Mouse (Mus musculus): ENCODE measurements around the gene Tbc1d8. TPM values are rescaled to one million over a fixed set of nuclear protein-coding genes. Genes with fewer than 3 reads are reported as not detected.

The Tbc1d8 gene
- polyA plus RNA-seq, 1 experiment: 21.8 TPM

DNA sequence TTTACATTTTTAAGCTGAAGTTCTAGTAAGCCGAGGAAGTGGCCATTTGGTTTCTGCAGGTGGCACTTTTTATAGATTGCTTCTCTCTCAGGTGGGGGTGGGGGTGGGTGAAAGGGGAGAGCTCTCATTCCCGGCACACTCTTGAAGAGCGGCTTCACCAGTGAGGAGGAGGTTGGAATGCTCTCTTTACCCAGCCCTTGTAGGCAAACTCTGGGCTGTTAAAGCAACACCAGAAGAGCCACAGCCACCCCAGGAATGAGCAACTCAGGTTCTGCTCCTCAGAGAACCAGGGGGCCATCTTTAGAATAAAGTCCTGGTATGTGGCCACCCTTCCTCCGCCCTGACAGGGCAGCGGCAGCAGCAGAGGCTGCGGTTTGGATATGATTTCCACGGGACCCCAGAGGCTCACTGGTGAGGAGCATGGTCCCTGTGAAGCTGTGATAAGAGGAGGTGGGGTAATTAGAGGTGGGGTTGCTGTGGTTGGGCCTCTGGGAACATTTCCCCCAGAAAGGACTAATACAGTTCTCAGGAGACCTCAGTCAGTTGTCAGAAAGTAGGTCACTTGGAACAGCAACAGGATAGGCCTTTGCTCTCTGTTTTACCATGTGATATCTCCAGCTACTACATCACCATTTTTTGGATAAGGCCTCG, 85.2 kb downstream of the Tbc1d8 start:
- no peak for TF ChIP-seq POLR2A (IDR thresholded peaks at IDR 0.05; ENCODE audit: low read depth, low read length)
- TF ChIP-seq CTCF (IDR thresholded peaks at IDR 0.05; ENCODE audit: extremely low read depth, insufficient read depth, insufficient read length, insufficient replicate concordance): no peak
- H3K27ac ChIP-seq (ENCODE audit: insufficient read depth, low read length): no peak overlapping the region
- no peak overlapping the region for H3K4me3 ChIP-seq (ENCODE audit: extremely low read depth, insufficient read depth, insufficient read length)
- 71% methylated on average over 8 of the region's 8 CpGs for WGBS
- no peak for DNase-seq (ENCODE audit: low read depth in 1 of 2, low spot score in 2 of 2)
- H3K4me1 ChIP-seq (ENCODE audit: control insufficient read depth, insufficient read depth, insufficient read length): no peaks in the 10 kb centered on the region
- H3K36me3 ChIP-seq (ENCODE audit: control insufficient read depth, insufficient read depth, low read length): no peaks in the 10 kb centered on the region
- H3K27me3 ChIP-seq (ENCODE audit: control insufficient read depth, insufficient read depth, low read length): no peaks in the 10 kb centered on the region

DNA sequence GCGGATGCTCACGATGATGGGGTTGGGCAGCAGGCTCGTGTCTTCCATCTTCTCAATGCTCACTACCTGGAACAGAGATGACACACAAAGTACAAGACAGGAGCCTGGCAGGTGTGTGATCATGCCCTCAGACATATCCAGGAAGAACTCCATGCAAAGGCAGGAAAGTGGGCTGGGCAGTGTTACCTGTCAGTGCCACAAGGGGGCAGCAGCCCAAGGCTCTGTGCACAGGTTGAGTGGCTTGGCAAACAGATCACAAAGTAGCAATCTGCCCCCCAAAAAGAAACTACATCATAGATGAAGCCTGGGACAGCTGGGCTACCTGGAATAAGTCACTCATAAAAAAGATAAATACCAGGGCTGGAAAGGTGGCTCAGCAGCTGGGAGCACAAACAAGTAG, 86.4 kb downstream of the Tbc1d8 start:
- no peaks in the 10 kb centered on the region for H3K36me3 ChIP-seq (ENCODE audit: control insufficient read depth, insufficient read depth, low read length)
- 79% methylated on average over 3 of the region's 3 CpGs for WGBS
- H3K4me3 ChIP-seq (ENCODE audit: extremely low read depth, insufficient read depth, insufficient read length): no peak overlapping the region
- no peak overlapping the region for H3K27ac ChIP-seq (ENCODE audit: insufficient read depth, low read length)
- H3K4me1 ChIP-seq (ENCODE audit: control insufficient read depth, insufficient read depth, insufficient read length): no peaks in the 10 kb centered on the region
- TF ChIP-seq CTCF (IDR thresholded peaks at IDR 0.05; ENCODE audit: extremely low read depth, insufficient read depth, insufficient read length, insufficient replicate concordance) (peak; percentile 86; the same call in 1 of the 2 replicates), POLR2A (IDR thresholded peaks at IDR 0.05; ENCODE audit: low read depth, low read length) (no peak)
- DNase-seq (ENCODE audit: low read depth in 1 of 2, low spot score in 2 of 2): peak in 1 of 2 experiments; percentile 64
- H3K27me3 ChIP-seq (ENCODE audit: control insufficient read depth, insufficient read depth, low read length): no peaks in the 10 kb centered on the region

DNA sequence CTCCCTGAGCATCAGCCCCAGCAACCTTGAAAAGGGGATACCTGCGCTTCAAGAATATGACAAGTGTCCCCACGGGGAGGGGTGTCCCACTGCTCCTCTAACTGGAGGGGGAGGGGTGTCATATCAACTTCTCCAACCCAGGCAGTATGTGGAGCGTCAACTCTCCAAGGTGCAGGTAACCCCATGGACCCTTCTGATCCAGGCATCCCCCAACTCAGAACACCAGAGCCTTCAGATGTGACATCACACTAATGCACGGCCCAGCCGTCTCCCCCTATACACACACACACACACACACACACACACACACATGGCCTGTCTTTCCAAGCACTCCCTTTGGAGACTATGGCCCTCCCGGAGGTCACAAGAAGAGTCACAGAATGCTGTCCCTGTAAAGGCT, 86.9 kb downstream of the Tbc1d8 start:
- no peak overlapping the region for H3K27ac ChIP-seq (ENCODE audit: insufficient read depth, low read length)
- TF ChIP-seq CTCF (IDR thresholded peaks at IDR 0.05; ENCODE audit: extremely low read depth, insufficient read depth, insufficient read length, insufficient replicate concordance) (no peak), POLR2A (IDR thresholded peaks at IDR 0.05; ENCODE audit: low read depth, low read length) (no peak)
- 96% methylated on average over 6 of the region's 6 CpGs for WGBS
- DNase-seq (ENCODE audit: low read depth in 1 of 2, low spot score in 2 of 2): no peak
- H3K4me3 ChIP-seq (ENCODE audit: extremely low read depth, insufficient read depth, insufficient read length): no peak overlapping the region
- no peaks in the 10 kb centered on the region for H3K27me3 ChIP-seq (ENCODE audit: control insufficient read depth, insufficient read depth, low read length)
- no peaks in the 10 kb centered on the region for H3K36me3 ChIP-seq (ENCODE audit: control insufficient read depth, insufficient read depth, low read length)
- H3K4me1 ChIP-seq (ENCODE audit: control insufficient read depth, insufficient read depth, insufficient read length): no peaks in the 10 kb centered on the region

DNA sequence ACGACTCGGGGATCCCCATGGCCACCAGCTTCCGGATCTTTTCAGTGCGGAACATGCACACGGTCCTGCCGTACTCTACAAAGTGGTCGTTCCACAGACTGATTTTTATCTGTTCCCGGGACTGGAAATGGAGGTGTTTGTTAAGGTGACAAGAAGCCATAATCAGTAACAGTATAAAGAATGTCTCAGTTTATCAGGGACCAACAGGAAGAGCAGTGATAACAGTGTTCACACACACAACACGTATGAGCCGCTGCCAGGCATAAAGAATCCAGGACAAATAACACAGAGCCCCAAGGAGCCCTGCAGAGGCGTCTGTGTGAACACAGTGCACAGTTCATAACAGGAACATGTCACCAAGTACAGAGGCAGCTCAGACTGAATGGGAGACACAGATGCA, 89.2 kb downstream of the Tbc1d8 start:
- DNase-seq (ENCODE audit: low read depth in 1 of 2, low spot score in 2 of 2): no peak
- H3K4me1 ChIP-seq (ENCODE audit: control insufficient read depth, insufficient read depth, insufficient read length): no peaks in the 10 kb centered on the region
- TF ChIP-seq POLR2A (IDR thresholded peaks at IDR 0.05; ENCODE audit: low read depth, low read length) (no peak), CTCF (IDR thresholded peaks at IDR 0.05; ENCODE audit: extremely low read depth, insufficient read depth, insufficient read length, insufficient replicate concordance) (no peak)
- H3K36me3 ChIP-seq (ENCODE audit: control insufficient read depth, insufficient read depth, low read length): no peaks in the 10 kb centered on the region
- no peaks in the 10 kb centered on the region for H3K27me3 ChIP-seq (ENCODE audit: control insufficient read depth, insufficient read depth, low read length)
- H3K4me3 ChIP-seq (ENCODE audit: extremely low read depth, insufficient read depth, insufficient read length): no peak overlapping the region
- WGBS: 85% methylated on average over 11 of the region's 11 CpGs
- H3K27ac ChIP-seq (ENCODE audit: insufficient read depth, low read length): no peak overlapping the region

DNA sequence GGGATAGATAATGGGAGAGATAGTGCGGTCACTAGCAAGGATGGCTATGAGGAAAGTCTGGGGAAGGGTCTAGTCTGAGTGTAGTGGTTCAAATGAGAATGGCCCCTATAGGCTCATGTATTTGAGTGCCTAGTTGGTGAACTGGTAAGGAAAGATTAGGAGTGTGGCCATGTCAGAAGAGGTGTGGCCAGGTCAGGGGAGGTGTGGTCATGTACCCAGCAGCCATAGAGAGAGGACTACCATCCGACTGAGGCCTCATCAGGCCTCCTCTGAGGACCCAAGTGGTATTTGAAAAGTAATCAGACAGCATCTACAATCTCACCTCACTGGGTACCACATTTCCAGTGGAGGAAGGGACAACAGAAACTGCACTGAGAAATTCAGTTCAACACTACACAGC, 90.4 kb downstream of the Tbc1d8 start:
- no peak overlapping the region for H3K4me3 ChIP-seq (ENCODE audit: extremely low read depth, insufficient read depth, insufficient read length)
- no peaks in the 10 kb centered on the region for H3K4me1 ChIP-seq (ENCODE audit: control insufficient read depth, insufficient read depth, insufficient read length)
- WGBS: 83% methylated on average over 2 of the region's 2 CpGs
- TF ChIP-seq POLR2A (IDR thresholded peaks at IDR 0.05; ENCODE audit: low read depth, low read length): no peak
- no peak for TF ChIP-seq CTCF (IDR thresholded peaks at IDR 0.05; ENCODE audit: extremely low read depth, insufficient read depth, insufficient read length, insufficient replicate concordance)
- H3K36me3 ChIP-seq (ENCODE audit: control insufficient read depth, insufficient read depth, low read length): no peaks in the 10 kb centered on the region
- H3K27me3 ChIP-seq (ENCODE audit: control insufficient read depth, insufficient read depth, low read length): no peaks in the 10 kb centered on the region
- no peak overlapping the region for H3K27ac ChIP-seq (ENCODE audit: insufficient read depth, low read length)
- no peak for DNase-seq (ENCODE audit: low read depth in 1 of 2, low spot score in 2 of 2)

DNA sequence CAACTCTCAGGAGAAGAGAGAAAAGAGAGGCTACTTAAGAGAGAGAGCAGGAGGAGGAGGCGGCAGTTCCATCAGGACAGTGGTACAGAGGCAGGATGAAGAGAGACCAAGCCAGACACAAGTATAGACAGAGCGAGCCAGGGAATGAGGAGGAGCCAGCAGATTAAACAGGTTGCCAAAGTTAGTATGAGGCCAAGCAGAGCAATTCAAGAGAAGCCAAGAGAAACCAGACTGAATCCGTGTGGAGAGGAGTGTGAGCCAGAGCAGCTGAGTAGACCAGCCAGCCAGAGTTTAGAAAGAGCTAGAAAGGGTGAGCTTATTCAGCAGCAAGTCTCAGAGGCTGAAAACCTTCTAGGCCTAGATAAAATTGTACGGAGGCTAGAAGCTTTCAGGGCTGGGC, 91.1 kb downstream of the Tbc1d8 start:
- no peak overlapping the region for H3K27ac ChIP-seq (ENCODE audit: insufficient read depth, low read length)
- WGBS: 94% methylated on average over 4 of the region's 4 CpGs
- H3K4me3 ChIP-seq (ENCODE audit: extremely low read depth, insufficient read depth, insufficient read length): no peak overlapping the region
- TF ChIP-seq POLR2A (IDR thresholded peaks at IDR 0.05; ENCODE audit: low read depth, low read length) (no peak), CTCF (IDR thresholded peaks at IDR 0.05; ENCODE audit: extremely low read depth, insufficient read depth, insufficient read length, insufficient replicate concordance) (no peak)
- H3K36me3 ChIP-seq (ENCODE audit: control insufficient read depth, insufficient read depth, low read length): no peaks in the 10 kb centered on the region
- no peaks in the 10 kb centered on the region for H3K4me1 ChIP-seq (ENCODE audit: control insufficient read depth, insufficient read depth, insufficient read length)
- DNase-seq (ENCODE audit: low read depth in 1 of 2, low spot score in 2 of 2): no peak
- H3K27me3 ChIP-seq (ENCODE audit: control insufficient read depth, insufficient read depth, low read length): no peaks in the 10 kb centered on the region

DNA sequence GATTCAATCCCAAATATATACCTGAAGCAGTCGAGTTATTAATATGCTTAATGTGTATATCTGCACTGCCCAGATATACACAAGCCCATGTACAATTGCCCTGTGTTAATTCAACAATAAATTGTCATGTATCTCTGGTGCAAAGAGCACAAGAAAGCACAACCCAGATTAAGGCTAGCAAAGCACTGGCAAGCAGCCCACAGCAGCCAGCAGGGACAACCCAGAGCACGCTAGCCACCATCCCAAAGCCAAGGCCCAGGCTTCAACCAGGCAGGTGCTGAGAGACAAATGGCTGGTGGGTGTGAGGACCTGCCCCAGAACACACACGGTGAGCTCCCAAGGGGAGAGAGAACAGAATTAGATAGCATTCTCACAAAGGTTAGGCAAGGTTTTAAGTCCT, 92.1 kb downstream of the Tbc1d8 start:
- H3K4me3 ChIP-seq (ENCODE audit: extremely low read depth, insufficient read depth, insufficient read length): no peak overlapping the region
- H3K27ac ChIP-seq (ENCODE audit: insufficient read depth, low read length): no peak overlapping the region
- no peaks in the 10 kb centered on the region for H3K27me3 ChIP-seq (ENCODE audit: control insufficient read depth, insufficient read depth, low read length)
- no peak for DNase-seq (ENCODE audit: low read depth in 1 of 2, low spot score in 2 of 2)
- H3K4me1 ChIP-seq (ENCODE audit: control insufficient read depth, insufficient read depth, insufficient read length): no peaks in the 10 kb centered on the region
- 91% methylated on average over 3 of the region's 3 CpGs for WGBS
- H3K36me3 ChIP-seq (ENCODE audit: control insufficient read depth, insufficient read depth, low read length): no peaks in the 10 kb centered on the region
- no peak for TF ChIP-seq POLR2A (IDR thresholded peaks at IDR 0.05; ENCODE audit: low read depth, low read length)
- no peak for TF ChIP-seq CTCF (IDR thresholded peaks at IDR 0.05; ENCODE audit: extremely low read depth, insufficient read depth, insufficient read length, insufficient replicate concordance)
